22 mouse cellular contexts compared by ENCODE assay signal in the genomic region with DNA sequence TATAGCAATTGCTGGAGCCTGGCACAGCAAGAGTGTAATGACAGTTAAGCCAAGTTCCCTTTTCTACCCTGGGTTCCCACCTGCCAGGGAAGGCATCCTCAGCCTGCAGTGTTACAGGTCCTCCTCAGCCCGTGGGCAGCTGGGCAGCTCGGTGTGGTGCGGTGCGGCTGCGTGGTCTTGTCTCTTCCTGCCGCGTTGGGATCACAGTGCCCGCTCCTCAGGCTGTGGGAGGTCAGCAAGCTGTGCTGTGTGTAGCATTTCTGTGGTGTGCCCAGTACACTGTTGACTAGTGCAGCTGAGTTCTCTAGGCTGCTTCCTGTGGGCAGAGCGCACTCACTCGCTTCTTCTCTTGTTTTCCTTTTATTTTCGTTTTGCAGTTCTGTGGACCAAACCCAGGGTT. TPM values are rescaled to one million over a fixed set of nuclear protein-coding genes. Genes with fewer than 3 reads are reported as not detected.
DNase-seq lines count a peak whose midpoint lies in the region; ATAC-seq lines count a peak whose summit lies in the region.
"Had no signal": no experiment of that assay in that cellular context is flagged by ENCODE, and none has a peak within 500 bp of the region (broad histone marks: within the 10 kb centered on the region; RNA-seq: fewer than 3 reads in every experiment).

No protein-coding gene starts in this region.

- intact Hi-C loops in left cerebral cortex, postnatal 10 days (cut with DNase I), result no loop called here

- H3K9me3 ChIP-seq in liver, embryonic 15.5 days (replicated peaks), result no peaks in the 10 kb centered on the region
- H3K9me3 ChIP-seq in liver, embryonic 12.5 days (replicated peaks), result no peaks in the 10 kb centered on the region
- H3K9me3 ChIP-seq: embryonic facial prominence, embryonic 10.5 days; forebrain, embryonic 10.5 days; heart, embryonic 15.5 days; limb, embryonic 15.5 days; midbrain, embryonic 10.5 days; neural tube, embryonic 12.5 days had no signal

- 75% methylated on average over 11 of the region's 11 CpGs for WGBS in liver, embryonic 15.5 days (ENCODE audit: insufficient replicate concordance)
- WGBS in liver, embryonic 12.5 days (ENCODE audit: insufficient replicate concordance), result 83% methylated on average over 11 of the region's 11 CpGs

- no peak overlapping the region for H3K4me3 ChIP-seq in liver, embryonic 15.5 days (replicated peaks)
- H3K4me3 ChIP-seq in liver, embryonic 12.5 days, result no peak overlapping the region
- H3K4me3 ChIP-seq: embryonic facial prominence, embryonic 10.5 days; forebrain, embryonic 10.5 days; heart, embryonic 15.5 days; limb, embryonic 15.5 days; midbrain, embryonic 10.5 days; neural tube, embryonic 12.5 days had no signal

- H3K27ac ChIP-seq in liver, embryonic 15.5 days (replicated peaks), result 0 out of 2 replicates have a peak overlapping the region, but pooled peaks have one; percentile 24
- H3K27ac ChIP-seq in liver, embryonic 12.5 days, result no peak overlapping the region
- H3K27ac ChIP-seq: forebrain, embryonic 10.5 days; heart, embryonic 15.5 days; hindbrain, postnatal 0 days; limb, embryonic 15.5 days; midbrain, embryonic 10.5 days; neural tube, embryonic 12.5 days had no signal

- no peak overlapping the region for H3K4me2 ChIP-seq in liver, embryonic 15.5 days
- H3K4me2 ChIP-seq in liver, embryonic 12.5 days, result no peak overlapping the region
- H3K4me2 ChIP-seq: heart, embryonic 15.5 days; limb, embryonic 15.5 days; neural tube, embryonic 12.5 days had no signal

- H3K36me3 ChIP-seq in liver, embryonic 15.5 days (replicated peaks), result peaks cover 87% of the 10 kb centered on the region
- H3K36me3 ChIP-seq in liver, embryonic 12.5 days, result peaks cover 100% of the 10 kb centered on the region

- ATAC-seq in liver, embryonic 15.5 days (ENCODE audit: insufficient read depth), result no peak
- no peak for ATAC-seq in liver, embryonic 12.5 days
- ATAC-seq in common myeloid progenitor, adult 5-6 weeks (replicated peaks; ENCODE audit: low read depth, poor library complexity, severe bottlenecking), result peak; percentile 78
- ATAC-seq: hindbrain, postnatal 0 days; Patski had no signal

- H3K27me3 ChIP-seq in liver, embryonic 15.5 days, result no peaks in the 10 kb centered on the region
- H3K27me3 ChIP-seq in liver, embryonic 12.5 days (replicated peaks), result no peaks in the 10 kb centered on the region
- H3K27me3 ChIP-seq: heart, embryonic 15.5 days; limb, embryonic 15.5 days; neural tube, embryonic 12.5 days; Patski had no signal

- H3K9ac ChIP-seq in liver, embryonic 15.5 days, result no peak overlapping the region
- H3K9ac ChIP-seq in liver, embryonic 12.5 days, result no peak overlapping the region
- H3K9ac ChIP-seq: heart, embryonic 15.5 days; limb, embryonic 15.5 days; neural tube, embryonic 12.5 days had no signal

- DNase-seq in naive thymus-derived CD4-positive, alpha-beta T cell, adult 2 months (ENCODE audit: low read depth), result peak; percentile 66
- peak; percentile 42 for DNase-seq in thymus, postnatal 14 days
- no peak for DNase-seq in gastrocnemius, adult 8-10 months (ENCODE audit: low spot score in 2 of 2)
- no peak for DNase-seq in embryo, embryonic 11 days
- DNase-seq in left cerebral cortex, postnatal 10 days (ENCODE audit: extremely low spot score in 1 of 2, low spot score in 2 of 2), result no peak
- DNase-seq: adrenal gland, postnatal 25 days; cerebellum, adult 11 months; gastrocnemius, postnatal 14 days; kidney, postnatal 25 days; right cerebral cortex, postnatal 14 days had no signal

- no peaks in the 10 kb centered on the region for H3K4me1 ChIP-seq in liver, embryonic 15.5 days (replicated peaks)
- H3K4me1 ChIP-seq in liver, embryonic 12.5 days, result no peaks in the 10 kb centered on the region
- H3K4me1 ChIP-seq: forebrain, embryonic 10.5 days; heart, embryonic 15.5 days; limb, embryonic 15.5 days; midbrain, embryonic 10.5 days; neural tube, embryonic 12.5 days had no signal

RNA-seq across cellular contexts. Expression of gene Nomo1, which starts 25.4 kb away (rescaled TPM):
- polyA plus RNA-seq in liver, embryonic 15.5 days (2015; fragmentation: Nextera tagmentation; extraction: Ambion mirVana), result 22.5 and 24.0 TPM in 2 replicates
- 48.0 and 52.5 TPM in 2 replicates for polyA plus RNA-seq in liver, embryonic 12.5 days (2016; fragmentation: Nextera tagmentation; extraction: Ambion mirVana)
- total RNA-seq in common myeloid progenitor, adult 5-6 weeks (2017), result 53.2 and 72.1 TPM in 2 replicates
- 100 to 1,000 TPM in 3 of 4 experiments, 10 to 100 TPM in 1; 89.6 to 107 (median 103) TPM for total RNA-seq in gastrocnemius, adult 8-10 months (2022)
- total RNA-seq in left cerebral cortex, postnatal 10 days (2021), result 100 to 1,000 TPM; 109 to 115 TPM

RNA-seq across cellular contexts. Expression of gene Abcc6, which starts 28.8 kb away (rescaled TPM):
- 11.4 and 16.7 TPM in 2 replicates for polyA plus RNA-seq in liver, embryonic 15.5 days (2015; fragmentation: Nextera tagmentation; extraction: Ambion mirVana)
- 4.9 and 5.3 TPM in 2 replicates for polyA plus RNA-seq in liver, embryonic 12.5 days (2016; fragmentation: Nextera tagmentation; extraction: Ambion mirVana)
- total RNA-seq in common myeloid progenitor, adult 5-6 weeks (2017), result not detected in 2 replicates
- total RNA-seq in gastrocnemius, adult 8-10 months (2022), result under 1 TPM in 1 of 4 experiments, not detected in 3; 0.13 TPM
- total RNA-seq in left cerebral cortex, postnatal 10 days (2021), result 1 to 10 TPM; 3.9 to 4.4 TPM
- polyA plus RNA-seq: C2C12; embryonic facial prominence, embryonic 10.5 days; heart, embryonic 15.5 days had no signal

RNA-seq across cellular contexts. Expression of gene Kcnj11, which starts 41.7 kb away (rescaled TPM):
- 0.08 TPM in 2 replicates for polyA plus RNA-seq in liver, embryonic 15.5 days (2015; fragmentation: Nextera tagmentation; extraction: Ambion mirVana)
- polyA plus RNA-seq in liver, embryonic 12.5 days (2016; fragmentation: Nextera tagmentation; extraction: Ambion mirVana), result not detected in 2 replicates
- not detected in 2 replicates for total RNA-seq in common myeloid progenitor, adult 5-6 weeks (2017)
- total RNA-seq in gastrocnemius, adult 8-10 months (2022), result 100 to 1,000 TPM; 128 to 144 (median 135) TPM
- total RNA-seq in left cerebral cortex, postnatal 10 days (2021), result 10 to 100 TPM; 19.4 to 19.5 TPM
- polyA plus RNA-seq: C2C12 had no signal

Comparison
In these comparisons a context has a peak if more than half of its experiments do, and no peak if none do; other contexts are left out.
1. DNase-seq: peak in naive thymus-derived CD4-positive, alpha-beta T cell, adult 2 months (single experiment) and thymus, postnatal 14 days (single experiment); none in gastrocnemius, adult 8-10 months (0 of 2), embryo, embryonic 11 days (single experiment) and left cerebral cortex, postnatal 10 days (0 of 2).
2. RNA of gene Kcnj11, which starts 41.7 kb away (total RNA-seq): 128 to 144 TPM in gastrocnemius, adult 8-10 months and 19.4 to 19.5 TPM in left cerebral cortex, postnatal 10 days; not detected in common myeloid progenitor, adult 5-6 weeks; every median in the first group is over 10 times any median in the second.